Mouse (Mus musculus): ENCODE results near the gene Mapk3. TPM values are rescaled to one million over a fixed set of nuclear protein-coding genes. Genes with fewer than 3 reads are reported as not detected.
"Not testable (repeated sequence)": the region's sequence is repeated elsewhere in the genome, so short reads cannot be mapped to it uniquely, and the experiment has no call there.

Gene Mapk3
- polyA plus RNA-seq, 1 experiment from 2014 or later, result 78.5 TPM

- Histone ChIP-seq H3K27me3 (no peaks in the 10 kb centered on the region), H3K27ac (replicated peaks) (0 out of 2 replicates have a peak overlapping the region, but pooled peaks have one; percentile 76), H3K4me2 (replicated peaks) (peak overlapping the region; percentile 89), H3K4me1 (peaks cover 36% of the 10 kb centered on the region), H3K9ac (no peak overlapping the region), H3K9me3 (replicated peaks) (no peaks in the 10 kb centered on the region), H3K4me3 (replicated peaks) (0 out of 2 replicates have a peak overlapping the region, but pooled peaks have one; percentile 82), H3K36me3 (peaks cover 18% of the 10 kb centered on the region; the same call in 1 of the 2 replicates)
- WGBS, result 53% methylated on average over 3 of the region's 3 CpGs
- no peak for ATAC-seq (ENCODE audit: insufficient number of reproducible peaks, low FRiP score, low TSS enrichment, low read depth)
These were observed 16.5 kb downstream of the Mapk3 start for GRCm38 (mm10) chr7:126775978-126776234.

DNA sequence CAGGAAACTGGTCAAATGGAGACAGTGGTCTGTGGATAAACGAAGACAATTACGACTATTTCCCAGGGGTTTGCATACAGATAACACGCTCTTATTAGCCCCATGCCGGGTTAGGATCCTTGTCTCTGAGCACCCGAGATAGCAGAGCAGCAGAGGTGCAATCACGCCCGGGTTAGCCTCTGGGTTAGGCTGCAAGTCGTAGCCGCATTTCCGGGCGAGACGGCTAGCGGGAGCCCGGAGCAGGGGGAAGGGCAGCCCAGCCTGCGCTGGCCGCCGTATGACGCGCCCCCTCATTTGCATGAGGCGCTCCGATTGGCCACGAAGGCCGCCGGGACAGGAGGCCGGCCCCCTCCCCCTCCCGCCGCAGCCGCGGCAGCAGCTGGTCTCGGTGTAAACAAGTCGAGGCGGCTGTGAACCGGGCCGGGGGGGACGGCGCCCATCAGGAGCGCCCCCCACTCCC is 17.2 kb downstream of the Mapk3 start, which contains the start of gene Ypel3:
Ypel3 (plus strand) TSS at position 358 of the 460 bp plus-strand sequence.
- Histone ChIP-seq H3K36me3 (peaks cover 14% of the 10 kb centered on the region; the same call in 1 of the 2 replicates), H3K9ac (peak within 1 kb of the TSS; percentile 88), H3K4me1 (peaks cover 43% of the 10 kb centered on the region), H3K4me3 (replicated peaks) (peak within 1 kb of the TSS; percentile 82), H3K27ac (replicated peaks) (peak within 1 kb of the TSS; percentile 76), H3K4me2 (replicated peaks) (peak within 1 kb of the TSS; percentile 89), H3K9me3 (replicated peaks) (no peaks in the 10 kb centered on the region), H3K27me3 (no peaks in the 10 kb centered on the region)
- peak; percentile 92 for ATAC-seq (ENCODE audit: insufficient number of reproducible peaks, low FRiP score, low TSS enrichment, low read depth)
- 0% methylated on average over 27 of the region's 37 CpGs for WGBS

DNA sequence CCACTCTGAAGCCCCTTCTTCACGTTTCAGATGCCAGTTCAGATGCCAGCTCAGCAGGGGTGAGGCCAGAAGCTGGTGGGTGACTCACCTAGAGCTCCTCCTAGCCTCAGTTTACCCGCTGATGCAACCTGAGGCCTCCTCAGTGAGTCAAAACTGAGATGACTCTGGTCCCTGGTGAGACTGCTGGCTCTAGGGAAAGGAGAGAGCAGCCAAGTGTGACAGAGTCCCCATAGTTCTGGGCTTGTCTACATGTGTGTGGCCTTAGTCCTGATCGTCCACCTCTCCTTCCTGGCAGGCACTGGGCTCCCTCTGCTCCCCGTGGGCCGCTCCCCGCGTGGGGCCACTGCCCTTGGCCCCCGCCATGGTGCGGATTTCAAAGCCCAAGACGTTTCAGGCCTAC is 18.1 kb downstream of the Mapk3 start:
- Histone ChIP-seq H3K27me3 (no peaks in the 10 kb centered on the region), H3K4me3 (replicated peaks) (peak overlapping the region; percentile 82), H3K36me3 (peaks cover 10% of the 10 kb centered on the region; the same call in 1 of the 2 replicates), H3K9me3 (replicated peaks) (no peaks in the 10 kb centered on the region), H3K4me2 (replicated peaks) (peak overlapping the region; percentile 89), H3K27ac (replicated peaks) (peak overlapping the region; percentile 76), H3K4me1 (peaks cover 46% of the 10 kb centered on the region), H3K9ac (peak overlapping the region; percentile 88)
- WGBS, result 40% methylated on average over 10 of the region's 10 CpGs
- ATAC-seq (ENCODE audit: insufficient number of reproducible peaks, low FRiP score, low TSS enrichment, low read depth), result no peak

GRCm38 (mm10) chr7:126778147-126778546 is 18.7 kb downstream of the Mapk3 start:
- Histone ChIP-seq H3K4me1 (peaks cover 46% of the 10 kb centered on the region), H3K27ac (replicated peaks) (no peak overlapping the region), H3K4me2 (replicated peaks) (peak overlapping the region; percentile 89; the same call in 1 of the 2 replicates), H3K9ac (no peak overlapping the region), H3K36me3 (peaks cover 10% of the 10 kb centered on the region; the same call in 1 of the 2 replicates), H3K4me3 (replicated peaks) (no peak overlapping the region), H3K27me3 (no peaks in the 10 kb centered on the region), H3K9me3 (replicated peaks) (no peaks in the 10 kb centered on the region)
- no peak for ATAC-seq (ENCODE audit: insufficient number of reproducible peaks, low FRiP score, low TSS enrichment, low read depth)
- 82% methylated on average over 3 of the region's 3 CpGs for WGBS

DNA sequence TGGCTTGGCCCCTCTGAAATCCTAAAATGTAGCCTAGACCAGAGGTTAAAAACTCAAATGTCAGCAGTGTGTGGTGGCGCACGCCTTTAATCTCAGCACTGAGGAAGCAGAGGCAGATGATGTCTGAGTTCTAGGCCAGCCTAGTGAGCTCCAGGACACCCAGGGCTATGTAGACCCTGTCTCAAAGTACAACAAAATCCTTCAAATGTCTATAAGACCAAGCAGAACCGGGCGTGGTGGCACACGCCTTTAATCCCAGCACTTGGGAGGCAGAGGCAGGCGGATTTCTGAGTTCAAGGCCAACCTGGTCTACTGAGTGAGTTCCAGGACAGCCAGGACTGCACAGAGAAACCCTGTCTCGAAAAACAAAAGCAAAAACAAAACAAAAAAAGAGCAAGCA is 19.7 kb downstream of the Mapk3 start:
- ATAC-seq (ENCODE audit: insufficient number of reproducible peaks, low FRiP score, low TSS enrichment, low read depth); H3K4me3 ChIP-seq (replicated peaks); H3K9ac ChIP-seq; H3K4me2 ChIP-seq (replicated peaks); H3K27ac ChIP-seq (replicated peaks); H3K27me3 ChIP-seq; H3K9me3 ChIP-seq (replicated peaks): not testable (repeated sequence)
- peaks cover 14% of the 10 kb centered on the region for H3K36me3 ChIP-seq
- 92% methylated on average over 7 of the region's 7 CpGs for WGBS
- peaks cover 46% of the 10 kb centered on the region for H3K4me1 ChIP-seq

GRCm38 (mm10) chr7:126779983-126780970 is 20.9 kb downstream of the Mapk3 start:
- peak overlapping the region; percentile 40 for H3K9ac ChIP-seq
- H3K27ac ChIP-seq (replicated peaks), result peak overlapping the region; percentile 48
- WGBS, result under 1% methylated on average over 21 of the region's 21 CpGs
- peak overlapping the region; percentile 47 for H3K4me3 ChIP-seq (replicated peaks)
- ATAC-seq (ENCODE audit: insufficient number of reproducible peaks, low FRiP score, low TSS enrichment, low read depth), result peak; percentile 48; the same call in 1 of the 2 replicates
- no peaks in the 10 kb centered on the region for H3K27me3 ChIP-seq
- H3K4me1 ChIP-seq, result peaks cover 46% of the 10 kb centered on the region
- H3K36me3 ChIP-seq, result peaks cover 26% of the 10 kb centered on the region
- H3K9me3 ChIP-seq (replicated peaks), result no peaks in the 10 kb centered on the region
- peak overlapping the region; percentile 90 for H3K4me2 ChIP-seq (replicated peaks)

DNA sequence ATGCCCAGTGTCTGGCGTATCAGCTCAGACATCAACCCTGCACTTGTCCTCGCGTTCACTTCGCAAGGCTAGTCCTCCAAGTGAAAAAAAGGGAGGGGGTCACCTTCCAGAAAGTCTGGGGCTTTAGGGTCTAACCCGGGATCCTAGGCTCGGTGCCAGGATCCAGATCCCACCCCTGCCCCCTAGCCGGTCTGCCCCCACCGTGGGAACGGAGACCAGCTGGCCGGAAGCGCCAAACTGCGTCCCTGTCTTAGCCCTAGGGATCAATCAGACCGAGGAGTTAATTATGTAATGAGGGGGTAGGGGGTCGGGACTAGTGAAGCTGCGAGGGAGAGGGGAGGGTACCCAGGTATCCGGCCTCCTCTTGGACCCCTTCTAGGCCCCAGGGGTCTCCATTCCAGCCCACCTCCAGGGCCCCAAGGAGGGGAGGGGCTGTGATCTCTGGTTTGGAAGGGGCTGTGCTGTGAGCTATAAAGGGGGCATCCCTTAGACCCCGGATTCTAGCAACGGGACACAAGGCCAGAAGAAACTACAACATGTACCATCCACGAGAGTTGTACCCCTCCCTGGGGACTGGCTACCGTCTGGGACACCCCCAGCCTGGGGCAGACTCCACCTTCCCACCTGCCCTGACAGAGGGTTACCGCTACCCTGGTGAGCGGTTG is 21.7 kb downstream of the Mapk3 start, which contains the start of gene Tbx6:
Tbx6 (plus strand) TSS at position 513 of the 665 bp plus-strand sequence.
- H3K27me3 ChIP-seq, result no peaks in the 10 kb centered on the region
- H3K27ac ChIP-seq (replicated peaks), result peak within 1 kb of the TSS; percentile 48; the same call in 1 of the 2 replicates
- peak within 1 kb of the TSS; percentile 47 for H3K4me3 ChIP-seq (replicated peaks)
- ATAC-seq (ENCODE audit: insufficient number of reproducible peaks, low FRiP score, low TSS enrichment, low read depth), result no peak
- H3K9ac ChIP-seq, result peak within 1 kb of the TSS; percentile 40
- H3K9me3 ChIP-seq (replicated peaks), result no peaks in the 10 kb centered on the region
- 5% methylated on average over 22 of the region's 22 CpGs for WGBS
- peaks cover 39% of the 10 kb centered on the region for H3K4me1 ChIP-seq
- peak within 1 kb of the TSS; percentile 90 for H3K4me2 ChIP-seq (replicated peaks)
- H3K36me3 ChIP-seq, result peaks cover 33% of the 10 kb centered on the region

GRCm38 (mm10) chr7:126781661-126782370 is 22.4 kb downstream of the Mapk3 start:
- H3K9ac ChIP-seq, result no peak overlapping the region

DNA sequence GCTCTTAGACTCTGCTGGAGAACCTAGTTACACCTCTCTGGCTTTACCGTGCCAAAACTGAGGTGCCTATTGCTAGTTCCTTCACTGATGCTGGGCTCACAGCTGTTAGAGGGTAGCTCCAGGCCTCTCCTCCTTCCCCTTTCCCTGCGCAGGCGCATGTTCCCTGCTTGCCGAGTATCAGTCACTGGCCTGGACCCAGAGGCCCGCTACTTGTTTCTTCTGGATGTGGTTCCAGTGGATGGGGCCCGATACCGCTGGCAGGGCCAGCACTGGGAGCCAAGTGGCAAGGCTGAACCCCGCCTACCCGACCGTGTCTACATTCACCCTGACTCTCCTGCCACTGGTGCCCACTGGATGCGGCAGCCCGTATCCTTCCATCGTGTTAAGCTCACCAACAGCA is 23.3 kb downstream of the Mapk3 start:
- H3K4me2 ChIP-seq (replicated peaks), result no peak overlapping the region
- H3K27ac ChIP-seq (replicated peaks), result no peak overlapping the region
- no peaks in the 10 kb centered on the region for H3K27me3 ChIP-seq
- no peak for ATAC-seq (ENCODE audit: insufficient number of reproducible peaks, low FRiP score, low TSS enrichment, low read depth)
- H3K9ac ChIP-seq, result no peak overlapping the region
- WGBS, result 81% methylated on average over 13 of the region's 13 CpGs
- peaks cover 49% of the 10 kb centered on the region for H3K36me3 ChIP-seq
- peaks cover 29% of the 10 kb centered on the region for H3K4me1 ChIP-seq
- no peaks in the 10 kb centered on the region for H3K9me3 ChIP-seq (replicated peaks)
- H3K4me3 ChIP-seq (replicated peaks), result no peak overlapping the region

More at GRCm38 (mm10) chr7:126781661-126782370, 22.4 kb downstream of the Mapk3 start:
- no peaks in the 10 kb centered on the region for H3K9me3 ChIP-seq (replicated peaks)
- H3K27ac ChIP-seq (replicated peaks), result no peak overlapping the region
- ATAC-seq (ENCODE audit: insufficient number of reproducible peaks, low FRiP score, low TSS enrichment, low read depth), result no peak
- H3K4me2 ChIP-seq (replicated peaks), result peak overlapping the region; percentile 90
- H3K4me3 ChIP-seq (replicated peaks), result no peak overlapping the region
- 34% methylated on average over 11 of the region's 11 CpGs for WGBS
- peaks cover 40% of the 10 kb centered on the region for H3K36me3 ChIP-seq
- peaks cover 36% of the 10 kb centered on the region for H3K4me1 ChIP-seq
- H3K27me3 ChIP-seq, result no peaks in the 10 kb centered on the region

DNA sequence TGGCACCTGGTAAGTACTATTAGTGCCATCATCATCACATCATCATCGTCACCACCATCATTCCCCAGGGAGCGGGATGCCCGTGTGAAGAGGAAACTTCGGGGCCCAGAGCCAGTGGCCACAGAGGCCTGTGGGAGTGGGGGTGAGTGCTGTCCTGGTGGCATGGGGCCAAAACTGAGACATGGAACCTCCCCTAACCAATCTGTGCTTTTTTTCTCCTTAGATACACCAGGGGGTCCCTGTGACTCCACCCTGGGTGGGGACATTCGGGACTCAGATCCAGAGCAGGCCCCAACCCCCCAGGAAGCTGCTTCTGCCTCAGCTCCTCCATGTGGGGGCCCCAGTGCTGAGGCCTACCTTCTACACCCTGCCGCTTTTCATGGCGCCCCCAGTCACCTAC is 25.1 kb downstream of the Mapk3 start:
- H3K9ac ChIP-seq, result no peak overlapping the region
- H3K4me3 ChIP-seq (replicated peaks), result no peak overlapping the region
- ATAC-seq (ENCODE audit: insufficient number of reproducible peaks, low FRiP score, low TSS enrichment, low read depth), result no peak
- H3K36me3 ChIP-seq, result peaks cover 59% of the 10 kb centered on the region
- no peaks in the 10 kb centered on the region for H3K27me3 ChIP-seq
- H3K4me1 ChIP-seq, result peaks cover 22% of the 10 kb centered on the region
- 80% methylated on average over 7 of the region's 7 CpGs for WGBS
- H3K9me3 ChIP-seq (replicated peaks), result no peaks in the 10 kb centered on the region
- H3K4me2 ChIP-seq (replicated peaks), result no peak overlapping the region
- H3K27ac ChIP-seq (replicated peaks), result no peak overlapping the region

Measured in embryonic facial prominence, embryonic 15.5 days (tissue).